Comparison of ENCODE assay signal across 27 mouse cellular contexts in the genomic region with DNA sequence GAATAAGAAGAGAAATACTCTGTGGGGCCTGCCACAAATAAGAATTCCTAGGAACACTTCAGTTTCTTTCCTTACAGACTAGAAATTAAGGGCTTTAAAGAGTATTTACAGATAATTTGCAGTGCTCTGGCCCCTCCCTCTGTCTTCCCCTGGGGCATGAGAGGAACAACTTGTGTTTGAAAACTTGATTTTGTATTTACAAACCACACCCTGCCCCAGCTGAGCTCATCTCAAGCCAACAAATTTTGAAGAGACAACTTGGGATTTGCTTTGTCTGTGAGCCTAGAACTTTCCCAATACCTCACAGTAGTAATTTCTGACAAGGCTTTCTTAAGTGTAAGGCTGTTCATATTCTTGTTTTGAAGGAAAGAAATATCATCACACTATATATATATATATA. TPM values are rescaled to one million over a fixed set of nuclear protein-coding genes. Genes with fewer than 3 reads are reported as not detected.
DNase-seq lines count a peak whose midpoint lies in the region; ATAC-seq and TF ChIP-seq lines count a peak whose summit lies in the region.
"Had no signal": no experiment of that assay in that cellular context is flagged by ENCODE, and none has a peak within 500 bp of the region (broad histone marks: within the 10 kb centered on the region; RNA-seq: fewer than 3 reads in every experiment).

No protein-coding gene starts in this region.

- TF ChIP-seq CTCF in gastrocnemius, adult 2 months (IDR thresholded peaks at IDR 0.05), result no peak

- no peak overlapping the region for H3K4me3 ChIP-seq in gastrocnemius, adult 2 months
- H3K4me3 ChIP-seq: embryonic facial prominence, embryonic 13.5 days; heart, embryonic 15.5 days; hindbrain, embryonic 13.5 days; limb, embryonic 10.5 days; midbrain, embryonic 13.5 days; neural tube, embryonic 12.5 days had no signal

- intact Hi-C loops in gastrocnemius, adult 2 months (cut with DNase I), result no loop called here

- DNase-seq in lung, postnatal 10 days, result peak; percentile 9
- DNase-seq in lung, postnatal 4 days, result no peak
- DNase-seq in gastrocnemius, adult 2 months, result peak; percentile 75
- DNase-seq in gastrocnemius, postnatal 25 days, result peak; percentile 68
- DNase-seq in testis, postnatal 10 days (ENCODE audit: low spot score), result peak; percentile 46
- no peak for DNase-seq in layer of hippocampus, postnatal 14 days (ENCODE audit: low spot score in 2 of 2)
- DNase-seq: adrenal gland, postnatal 10 days; cerebellum, adult 9-11 months; kidney, adult 8-10 months; kidney, postnatal 25 days; right cerebral cortex, adult 18-20 months; thymus, postnatal 36 days had no signal

- H3K27ac ChIP-seq in gastrocnemius, adult 2 months, result peak overlapping the region; percentile 74
- H3K27ac ChIP-seq: embryonic facial prominence, embryonic 13.5 days; heart, embryonic 15.5 days; hindbrain, embryonic 13.5 days; limb, embryonic 10.5 days; midbrain, embryonic 13.5 days; neural tube, embryonic 12.5 days had no signal

- ATAC-seq in cerebellum, adult (ENCODE audit: insufficient number of reproducible peaks, low FRiP score, low TSS enrichment), result no peak
- ATAC-seq: forebrain, embryonic 16.5 days; inflammation-experienced regulatory T-cells, adult 6 months; midbrain, embryonic 13.5 days; Patski had no signal

RNA-seq across cellular contexts. Expression of a gene that starts 7.9 kb away (rescaled TPM):
- 10 to 100 TPM; 46.9 to 47.8 TPM for total RNA-seq in gastrocnemius, adult 2 months (2021)
- total RNA-seq in gastrocnemius, postnatal 25 days (2021), result 10 to 100 TPM; 42.7 to 49.5 TPM
- 10 to 100 TPM; 52.2 to 54.4 TPM for total RNA-seq in layer of hippocampus, postnatal 14 days (2021)

RNA-seq across cellular contexts. Expression of a gene that starts 32.5 kb away (rescaled TPM):
- 10 to 100 TPM; 12.6 to 15.5 TPM for total RNA-seq in gastrocnemius, adult 2 months (2021)
- total RNA-seq in gastrocnemius, postnatal 25 days (2021), result 10 to 100 TPM; 11.1 to 12.3 TPM
- 100 to 1,000 TPM; 163 to 168 TPM for total RNA-seq in layer of hippocampus, postnatal 14 days (2021)

RNA-seq across cellular contexts. Expression of a gene that starts 49.8 kb away (rescaled TPM):
- not detected for total RNA-seq in gastrocnemius, adult 2 months (2021)
- total RNA-seq in gastrocnemius, postnatal 25 days (2021), result not detected
- total RNA-seq in layer of hippocampus, postnatal 14 days (2021), result not detected
- total RNA-seq: adrenal gland, postnatal 10 days; ES-E14; layer of hippocampus, adult 8-10 months; left cerebral cortex, adult 18-20 months; liver, adult 2 months; megakaryocyte progenitor cell, adult 5-6 weeks had no signal

Comparison
In these comparisons a context has a peak if more than half of its experiments do, and no peak if none do; other contexts are left out.
1. DNase-seq: peak in lung, postnatal 10 days (single experiment), gastrocnemius, adult 2 months (single experiment), gastrocnemius, postnatal 25 days (single experiment) and testis, postnatal 10 days (single experiment); none in lung, postnatal 4 days (0 of 2) and layer of hippocampus, postnatal 14 days (0 of 2).
2. RNA of a gene that starts 32.5 kb away (total RNA-seq): 163 to 168 TPM in layer of hippocampus, postnatal 14 days; 12.6 to 15.5 TPM in gastrocnemius, adult 2 months and 11.1 to 12.3 TPM in gastrocnemius, postnatal 25 days; every median in the first group is over 4 times any median in the second.